Mouse (Mus musculus) T-cell, adult 66 days (primary cell): Measurements from ENCODE around the gene Ap4b1. TPM values are rescaled to one million over a fixed set of nuclear protein-coding genes. Genes with fewer than 3 reads are reported as not detected.

Experiments used
- total RNA-seq, 2 experiments: library from RNA; stranded (reverse); gene quantifications; 3 replicates in 1 of 2; 4 replicates in 1 of 2; pipeline ENCODE4 v1.2.4; 2023

Gene Ap4b1
- total RNA-seq: 10 to 100 TPM; 16.0 to 21.6 TPM

DNA sequence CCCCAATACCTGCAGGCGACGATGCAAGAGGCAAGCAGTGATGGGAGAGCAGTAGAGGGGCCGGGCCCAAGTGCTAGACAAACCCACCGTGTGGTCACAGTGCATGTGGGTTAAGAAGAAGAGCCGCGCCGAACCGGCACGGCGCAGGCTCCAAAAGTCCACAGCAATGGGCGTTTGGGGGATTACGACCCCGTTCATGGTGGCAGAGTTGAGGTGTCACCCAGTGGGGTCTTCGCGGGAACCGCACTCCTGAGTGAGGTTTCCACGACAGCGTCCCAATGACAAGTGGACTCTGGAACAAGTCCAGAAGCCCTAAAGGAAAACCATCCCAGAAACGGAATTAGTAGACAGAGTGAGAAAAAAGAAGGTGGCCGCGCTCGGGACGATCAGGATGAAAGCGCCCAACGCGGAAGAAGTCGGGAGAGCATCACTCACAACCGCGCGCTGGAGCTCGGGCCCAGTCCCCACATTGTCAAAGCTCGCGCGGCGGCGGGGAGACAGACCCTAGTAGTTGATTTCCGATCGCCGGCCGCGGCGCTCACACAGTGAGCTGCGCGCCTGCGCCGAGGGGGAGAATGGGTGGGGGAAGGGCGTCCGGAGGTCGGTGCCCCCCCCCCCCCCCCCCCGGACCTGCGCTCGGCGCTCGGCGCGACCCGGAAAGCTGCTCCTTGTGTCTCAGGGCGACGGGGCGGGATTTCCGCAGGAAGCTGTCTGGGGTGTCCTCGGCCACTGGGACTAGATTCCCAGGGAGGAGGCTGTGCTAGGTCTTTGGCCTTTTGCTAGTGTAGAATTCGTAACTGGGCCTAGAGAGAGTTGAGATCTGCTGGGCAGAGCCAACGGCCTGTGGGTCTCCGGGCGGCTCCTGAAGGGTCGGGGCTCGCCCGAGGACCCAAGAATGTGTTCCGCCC lies at the start of gene Ap4b1, which contains the start of the genes Dclre1b and Gm43064:
TSS of gene Ap4b1 (plus strand) at position 630 of the 908 bp plus-strand sequence.
TSS of gene Dclre1b (minus strand) at position 554 of the 908 bp plus-strand sequence.
TSS of gene Gm43064 (plus strand) at position 683 of the 908 bp plus-strand sequence.

DNA sequence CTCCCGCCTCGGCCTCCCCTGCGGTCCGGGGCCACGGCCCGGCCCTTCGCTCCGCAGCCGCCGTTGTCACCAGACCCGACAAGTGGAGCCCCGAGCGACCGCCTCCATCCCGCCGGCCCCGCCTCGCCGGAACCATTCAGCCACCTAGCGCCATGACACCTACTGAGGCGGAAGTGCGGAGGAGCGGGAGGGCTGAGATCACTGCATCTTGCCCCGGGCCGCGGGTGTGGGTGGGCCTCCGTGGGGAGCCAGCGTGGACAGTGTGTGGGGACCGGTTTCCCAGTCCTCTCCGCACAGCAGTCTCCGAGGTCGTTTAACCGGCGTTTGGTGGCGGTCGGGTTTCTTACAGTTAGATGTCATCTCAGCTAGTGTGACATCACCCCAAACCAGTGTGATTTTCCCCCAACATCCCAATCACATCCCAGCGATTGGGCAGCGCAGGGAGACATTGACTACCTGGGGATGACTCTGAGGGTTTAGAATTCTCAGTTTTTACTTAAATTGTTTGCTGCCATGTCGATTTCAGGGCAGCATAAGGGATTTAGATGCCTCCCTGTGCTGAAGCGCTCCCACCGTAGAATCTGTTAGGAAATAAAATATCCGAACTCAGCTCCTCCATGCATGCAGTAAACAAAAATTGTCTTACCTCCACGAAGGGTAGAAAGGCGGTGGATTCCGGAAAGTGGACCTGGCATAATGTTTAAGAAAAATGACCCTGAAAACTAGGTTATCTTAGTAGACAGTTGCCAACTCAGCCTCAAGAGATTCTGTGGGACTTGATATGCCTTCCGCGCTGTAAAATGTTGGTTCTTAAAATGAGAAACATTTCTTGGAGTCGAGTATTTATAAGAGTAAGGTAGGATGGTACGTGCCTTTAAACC lies 17.9 kb upstream of the Ap4b1 start, which contains the start of gene Hipk1:
TSS of gene Hipk1 (minus strand) at position 334 of the 881 bp plus-strand sequence.

DNA sequence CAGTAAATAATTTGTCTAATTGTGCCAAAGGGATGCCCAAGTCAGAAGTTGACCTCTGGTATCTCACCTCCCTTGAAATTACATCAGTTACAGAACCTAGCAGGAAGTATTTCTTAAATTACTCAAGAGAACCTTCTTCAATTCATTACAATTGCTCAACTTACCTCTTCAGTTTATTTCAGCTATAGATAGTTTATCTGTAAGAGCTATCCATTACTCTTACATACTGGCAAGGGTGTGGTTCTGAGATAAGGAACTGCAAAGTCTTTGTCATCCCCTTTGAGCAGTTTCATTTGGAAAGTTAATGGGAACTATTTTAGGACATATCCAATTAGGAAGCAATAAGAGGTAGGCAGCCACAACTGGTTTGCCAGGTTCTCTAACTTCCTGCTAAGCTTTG lies 23.1 kb downstream of the Ap4b1 start, which contains the start of gene Bcl2l15:
TSS of gene Bcl2l15 (plus strand) at position 176 of the 400 bp plus-strand sequence.

DNA sequence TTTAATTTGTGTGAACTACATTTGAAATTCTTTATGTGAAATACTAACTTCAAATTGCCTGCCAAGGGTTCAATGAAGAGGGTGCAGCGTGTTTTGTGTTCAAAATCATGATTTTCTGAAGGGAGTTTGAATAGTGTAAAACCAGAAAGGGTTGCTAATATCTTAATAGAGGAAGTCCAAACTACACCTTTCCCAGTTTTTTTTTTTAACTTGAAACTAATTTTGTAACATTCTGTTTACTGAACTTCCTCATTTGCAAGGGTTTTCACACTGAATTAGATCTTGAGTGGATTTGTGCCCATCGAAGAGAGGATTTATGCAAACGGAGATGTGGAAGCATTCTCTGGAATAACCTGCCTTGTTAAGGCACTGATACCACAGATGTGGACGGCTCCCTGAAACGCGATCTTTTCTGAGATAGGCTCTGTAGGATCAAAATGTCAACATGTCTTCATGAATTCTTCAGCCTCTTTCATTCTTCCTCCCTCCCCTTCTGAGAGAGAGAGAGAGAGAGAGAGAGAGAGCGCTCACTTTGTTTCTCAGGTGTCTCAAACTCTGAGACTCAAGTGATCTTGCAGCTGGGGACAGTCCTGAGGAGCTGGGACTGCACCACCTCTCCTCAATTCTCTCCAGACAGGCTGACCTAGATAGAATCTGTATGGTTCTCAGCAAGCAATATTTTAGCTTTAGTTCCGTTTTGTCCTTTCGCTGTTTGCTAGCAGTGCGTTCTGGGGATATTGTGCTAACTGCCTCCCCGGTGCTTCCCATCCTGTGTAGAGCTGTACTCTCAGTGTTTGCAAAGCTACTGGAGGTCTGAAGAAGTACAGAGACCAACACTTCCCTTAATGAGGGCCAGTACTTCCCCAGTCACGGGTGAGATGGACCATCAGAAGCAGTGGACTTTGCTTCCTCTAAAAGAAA lies 49.8 kb downstream of the Ap4b1 start, which contains the start of gene Ptpn22:
TSS of gene Ptpn22 (plus strand) at position 915 of the 921 bp plus-strand sequence.

Other genes starting within 250 kb of the Ap4b1 start
- gene Syt6, start 234.3 kb upstream of the Ap4b1 start, total RNA-seq: 1 to 10 TPM in 1 of 2 experiments, under 1 TPM in 1; 0.68 to 1.7 TPM
- 1 to 10 TPM in 1 of 2 experiments, not detected in 1; 1.4 TPM for gene Atg4a-ps, start 163.5 kb upstream of the Ap4b1 start, total RNA-seq
- 10 to 100 TPM; 14.8 to 15.2 TPM for gene Olfml3, start 71.5 kb upstream of the Ap4b1 start, total RNA-seq
- gene Gm10964, start 70.2 kb upstream of the Ap4b1 start, total RNA-seq: not detected
- 100 to 1,000 TPM; 208 to 219 TPM for gene Hipk1, start 18.0 kb upstream of the Ap4b1 start, total RNA-seq
- 10 to 100 TPM; 20.1 to 28.8 TPM for gene Dclre1b, start 76 bp upstream of the Ap4b1 start, total RNA-seq
- gene Gm43064, start 53 bp downstream of the Ap4b1 start, total RNA-seq: under 1 TPM in 1 of 2 experiments, not detected in 1; 0.68 TPM
- 1 to 10 TPM; 1.2 to 2.1 TPM for gene Bcl2l15, start 23.1 kb downstream of the Ap4b1 start, total RNA-seq
- gene Ptpn22, start 50.3 kb downstream of the Ap4b1 start, total RNA-seq: 100 to 1,000 TPM; 258 to 301 TPM
- 10 to 100 TPM; 40.3 to 43.4 TPM for gene Rsbn1, start 104.6 kb downstream of the Ap4b1 start, total RNA-seq
- 10 to 100 TPM; 34.5 to 35.6 TPM for gene Phtf1, start 158.6 kb downstream of the Ap4b1 start, total RNA-seq